Mouse (Mus musculus) lung, postnatal 4 days (tissue): ENCODE results near the gene Ranbp2.
"Not testable (repeated sequence)": the region's sequence is repeated elsewhere in the genome, so short reads cannot be mapped to it uniquely, and the experiment has no call there.

Experiments
- DNase-seq, 2 experiments: peaks; one replicate each; pipeline ENCODE4 v3.0.0; 2021

Ranbp2 gene

DNA sequence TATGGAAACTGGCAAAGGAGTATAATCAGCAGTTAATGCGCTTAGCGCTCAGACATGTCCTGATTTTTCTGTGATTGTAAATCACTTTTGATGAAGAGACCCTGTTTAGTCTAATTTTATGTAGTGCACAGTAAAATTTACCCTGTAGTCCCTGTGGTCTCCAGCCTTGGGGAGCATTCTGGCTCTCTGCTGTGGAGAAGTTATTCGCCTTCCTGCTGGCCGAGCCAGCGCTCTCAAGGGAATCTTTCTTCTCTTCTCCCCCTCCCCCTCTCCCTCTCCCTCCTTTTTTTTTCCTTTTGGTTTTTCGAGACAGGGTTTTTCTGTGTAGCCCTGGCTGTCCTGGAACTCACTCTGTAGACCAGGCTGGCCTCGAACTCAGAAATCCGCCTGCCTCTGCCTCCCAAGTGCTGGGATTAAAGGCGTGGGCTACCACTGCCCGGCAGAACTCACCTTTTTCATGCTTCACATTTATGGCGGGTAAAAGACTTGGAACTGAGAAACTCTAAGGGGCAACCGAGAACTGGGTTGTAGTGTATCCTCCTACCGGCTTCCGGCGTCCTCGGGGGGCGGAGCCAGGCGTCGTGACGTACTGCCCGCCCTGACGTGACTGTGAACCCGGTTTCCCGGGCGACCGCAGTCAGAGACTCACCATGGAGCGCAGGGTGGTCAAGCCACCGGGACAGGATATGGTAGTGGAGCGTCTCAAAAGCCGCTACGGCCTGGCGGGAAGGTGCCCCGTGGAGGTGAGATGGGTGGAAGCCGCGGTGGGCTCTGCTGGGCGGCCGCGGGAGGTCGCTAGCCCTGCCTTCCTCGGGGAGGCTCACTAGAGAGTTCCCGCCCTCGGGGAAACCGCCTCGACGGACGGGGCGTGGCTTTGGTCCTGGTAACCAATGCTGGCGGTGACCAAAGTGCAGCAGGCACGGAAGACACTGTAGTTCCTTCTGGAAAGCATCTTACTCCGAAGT lies 50.9 kb downstream of the Ranbp2 start, which contains the start of gene Ccdc138:
TSS of gene Ccdc138 (plus strand) at position 629 of the 965 bp plus-strand sequence.
- peak; percentile 95 for DNase-seq

DNA sequence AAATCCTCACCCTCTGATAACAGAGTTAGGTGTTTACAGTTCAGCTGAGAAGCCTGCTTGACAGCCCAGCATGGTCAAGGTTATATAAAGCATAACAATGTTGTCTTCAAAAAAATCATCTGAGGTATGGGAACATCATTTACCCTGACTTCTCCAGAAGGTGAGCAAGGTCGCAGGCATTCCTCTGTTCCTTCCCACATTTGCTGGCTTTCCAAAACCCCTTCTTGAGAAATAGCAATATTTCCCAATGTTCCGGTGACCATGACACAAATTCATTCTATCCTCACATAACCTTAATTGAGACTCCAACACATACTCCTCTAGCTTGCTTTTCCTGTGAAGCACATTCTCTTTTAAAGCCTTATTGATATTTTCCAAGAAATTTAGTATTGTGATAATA lies 51.8 kb downstream of the Ranbp2 start:
- no peak for DNase-seq

DNA sequence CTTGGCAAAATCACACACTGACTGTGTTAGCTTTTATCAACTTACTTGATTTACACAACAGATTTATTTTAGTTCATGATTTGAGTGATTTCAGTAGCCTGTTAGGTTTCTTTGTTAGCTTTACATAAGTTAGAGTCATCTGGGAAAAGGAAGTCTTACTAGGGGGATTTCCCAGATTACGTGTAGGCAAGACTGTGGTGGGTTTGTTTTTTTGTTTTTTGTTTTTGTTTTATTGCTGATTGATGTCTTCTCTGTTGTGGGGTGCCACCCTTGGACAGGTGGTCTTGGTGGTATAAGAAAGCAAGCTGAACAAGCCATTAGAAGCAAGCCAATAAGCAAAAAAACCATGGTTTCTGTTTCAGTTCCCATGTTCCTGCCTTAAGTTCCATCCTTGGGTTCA lies 82.6 kb downstream of the Ranbp2 start:
- no peak for DNase-seq

DNA sequence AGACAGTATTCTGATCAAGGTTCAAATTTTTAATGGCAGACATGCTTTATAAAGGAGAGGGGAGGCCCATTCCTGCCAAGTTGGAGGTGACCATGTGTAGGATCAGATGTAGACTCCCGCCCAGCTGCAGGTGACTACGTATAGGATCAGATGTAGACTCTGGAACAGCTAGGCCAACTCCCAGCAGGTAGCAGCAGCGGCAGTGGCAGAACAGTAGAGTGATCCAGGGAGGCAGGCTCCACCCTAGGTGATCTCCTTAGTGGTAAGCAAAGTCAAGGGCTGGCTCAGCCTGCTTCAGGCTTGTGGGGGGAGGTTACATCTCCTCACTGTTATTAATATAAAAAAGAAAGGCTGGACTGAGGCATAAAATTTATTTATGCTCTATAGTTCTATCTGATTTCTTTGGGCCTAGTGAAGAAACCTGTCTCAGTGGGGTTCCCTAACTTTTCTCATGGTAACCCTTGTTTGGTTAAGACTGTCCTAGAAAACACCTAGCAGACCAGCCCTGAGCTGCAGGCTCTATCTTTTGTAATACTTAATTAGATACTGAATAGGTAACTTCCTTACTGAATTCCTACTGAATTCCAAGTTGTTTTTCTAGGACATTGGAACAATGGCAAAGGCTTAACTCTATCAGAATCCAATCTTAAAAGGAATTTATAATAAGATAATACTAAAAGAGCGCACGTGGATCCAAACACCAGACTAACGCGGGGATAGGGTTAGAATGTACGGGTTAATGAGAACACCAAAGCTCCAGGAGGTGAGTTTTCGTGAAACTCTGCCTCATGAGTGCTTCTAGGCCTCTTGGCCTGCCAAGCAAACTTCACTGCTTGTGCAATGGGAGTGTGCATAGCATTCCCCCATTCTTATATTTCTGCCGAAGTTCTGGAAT lies 84.4 kb downstream of the Ranbp2 start:
- no peak for DNase-seq

DNA sequence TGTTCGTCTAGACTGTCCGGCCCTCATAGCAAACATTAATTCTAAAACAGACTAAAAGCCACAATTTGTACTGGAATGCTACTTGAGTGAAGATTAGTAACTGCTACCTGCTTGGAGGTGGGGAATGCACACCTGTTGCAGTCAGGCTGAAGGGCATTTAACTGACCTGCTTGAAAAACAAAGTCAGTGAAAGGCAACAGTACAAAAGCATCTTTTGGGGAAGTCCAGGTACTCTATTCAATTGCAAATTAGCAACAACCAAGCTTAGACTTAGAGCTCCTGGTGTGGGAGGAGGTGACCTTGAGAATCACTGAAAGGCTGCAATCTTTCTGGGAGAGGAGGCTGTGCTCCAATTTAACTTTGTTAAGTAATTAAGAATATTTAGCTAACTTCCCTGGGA lies 85.5 kb downstream of the Ranbp2 start:
- DNase-seq, result no peak

DNA sequence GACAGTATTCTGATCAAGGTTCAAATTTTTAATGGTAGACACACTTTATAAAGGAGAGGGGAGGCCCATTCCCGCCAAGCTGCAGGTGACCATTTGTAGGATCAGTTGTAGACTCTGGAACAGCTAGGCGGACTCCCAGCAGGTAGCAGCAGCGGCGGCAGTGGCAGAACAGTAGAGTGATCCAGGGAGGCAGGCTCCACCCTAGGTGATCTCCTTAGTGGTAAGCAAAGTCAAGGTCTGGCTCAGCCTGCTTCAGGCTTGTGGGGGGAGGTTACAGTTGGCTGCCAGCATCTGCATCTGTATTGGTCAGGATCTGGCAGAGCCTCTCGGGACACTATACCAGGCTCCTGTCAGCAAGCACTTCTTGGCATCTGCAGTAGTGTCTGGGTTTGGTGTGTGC lies 89.6 kb downstream of the Ranbp2 start:
- DNase-seq, result not testable (repeated sequence)

DNA sequence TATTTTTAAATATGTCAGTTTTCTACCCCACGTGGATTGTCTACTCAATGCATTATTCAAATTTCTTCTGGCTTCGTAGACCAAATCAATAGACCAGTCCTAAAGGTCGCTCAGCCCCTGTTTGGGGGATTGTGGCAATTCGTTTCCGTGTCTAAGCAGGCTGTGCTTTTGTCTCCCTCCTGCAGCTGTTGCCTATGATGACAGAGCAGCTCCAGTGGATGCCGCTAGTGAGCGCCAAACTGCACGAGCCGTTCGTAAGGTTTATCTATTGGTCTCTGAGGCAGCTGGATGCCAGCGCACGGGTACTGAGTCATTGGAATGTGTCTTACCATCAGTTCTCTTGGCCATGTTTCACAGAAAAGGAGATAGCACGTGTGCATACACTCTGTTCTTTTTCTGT lies 93.9 kb downstream of the Ranbp2 start:
- DNase-seq, result no peak
